Mouse (Mus musculus): ENCODE data around the gene Smyd1. TPM values are rescaled to one million over a fixed set of nuclear protein-coding genes. Genes with fewer than 3 reads are reported as not detected.

Smyd1 gene
- polyA plus RNA-seq, 1 experiment from 2014 or later: 0.56 TPM

GRCm38 (mm10) chr6:71196107-71196506, 125.9 kb downstream of the Smyd1 start:
- Histone ChIP-seq H3K4me1 (replicated peaks; ENCODE audit: control insufficient read depth, insufficient read depth) (no peaks in the 10 kb centered on the region), H3K4me3 (ENCODE audit: low read depth, low read length) (no peak overlapping the region), H3K36me3 (ENCODE audit: control insufficient read depth, insufficient read depth, low read length) (no peaks in the 10 kb centered on the region), H3K4me2 (replicated peaks; ENCODE audit: low read depth) (no peak overlapping the region), H3K9me3 (ENCODE audit: control insufficient read depth, low read length) (no peaks in the 10 kb centered on the region), H3K9ac (ENCODE audit: low read length) (no peak overlapping the region), H3K27ac (replicated peaks) (no peak overlapping the region), H3K27me3 (ENCODE audit: control insufficient read depth, insufficient read depth, low read length) (no peaks in the 10 kb centered on the region)
- DNase-seq (ENCODE audit: low spot score): no peak
- no peak for ATAC-seq (ENCODE audit: low FRiP score, low TSS enrichment)
- TF ChIP-seq CTCF (IDR thresholded peaks at IDR 0.05; ENCODE audit: low read depth): no peak
- no peak for TF ChIP-seq EP300 (optimal IDR thresholded peaks at IDR 0.05)

DNA sequence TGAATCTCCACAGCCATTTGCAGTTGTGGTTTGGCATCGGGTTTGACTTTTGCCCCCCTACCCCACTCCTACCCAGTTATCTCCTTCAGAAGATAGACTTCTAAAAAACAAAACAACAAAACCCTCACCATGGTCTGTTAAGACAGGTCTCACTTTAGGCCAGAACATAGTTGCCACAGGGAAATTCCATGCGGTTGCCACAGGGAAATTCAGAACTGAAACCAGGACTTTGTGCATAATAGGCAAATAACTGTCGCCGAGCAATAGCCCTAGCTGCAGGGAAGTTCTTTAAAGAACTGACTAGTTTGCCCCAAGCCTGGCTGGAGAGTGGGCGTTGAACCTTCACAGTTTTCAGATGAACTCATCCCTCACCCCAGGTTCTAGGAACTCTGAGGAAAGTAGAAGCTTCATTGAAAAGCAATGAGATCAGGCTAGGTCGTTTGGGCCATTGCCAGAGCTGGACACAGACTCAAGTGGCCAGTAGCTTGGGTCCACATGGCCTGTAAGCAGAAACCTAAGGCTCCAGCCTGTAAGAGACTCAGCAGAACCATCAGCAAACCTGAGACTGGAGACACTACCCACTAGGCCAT, 128.8 kb downstream of the Smyd1 start:
- H3K36me3 ChIP-seq (ENCODE audit: control insufficient read depth, insufficient read depth, low read length): no peaks in the 10 kb centered on the region
- H3K9ac ChIP-seq (ENCODE audit: low read length): no peak overlapping the region
- H3K27me3 ChIP-seq (ENCODE audit: control insufficient read depth, insufficient read depth, low read length): no peaks in the 10 kb centered on the region
- no peak for TF ChIP-seq EP300 (optimal IDR thresholded peaks at IDR 0.05)
- no peak for TF ChIP-seq CTCF (IDR thresholded peaks at IDR 0.05; ENCODE audit: low read depth)
- H3K4me3 ChIP-seq (ENCODE audit: low read depth, low read length): no peak overlapping the region
- DNase-seq (ENCODE audit: low spot score) (no peak), ATAC-seq (ENCODE audit: low FRiP score, low TSS enrichment) (no peak)
- H3K9me3 ChIP-seq (ENCODE audit: control insufficient read depth, low read length): no peaks in the 10 kb centered on the region
- no peak overlapping the region for H3K27ac ChIP-seq (replicated peaks)
- H3K4me1 ChIP-seq (replicated peaks; ENCODE audit: control insufficient read depth, insufficient read depth): no peaks in the 10 kb centered on the region
- 73% methylated on average over 6 of the region's 6 CpGs for WGBS
- H3K4me2 ChIP-seq (replicated peaks; ENCODE audit: low read depth): no peak overlapping the region

DNA sequence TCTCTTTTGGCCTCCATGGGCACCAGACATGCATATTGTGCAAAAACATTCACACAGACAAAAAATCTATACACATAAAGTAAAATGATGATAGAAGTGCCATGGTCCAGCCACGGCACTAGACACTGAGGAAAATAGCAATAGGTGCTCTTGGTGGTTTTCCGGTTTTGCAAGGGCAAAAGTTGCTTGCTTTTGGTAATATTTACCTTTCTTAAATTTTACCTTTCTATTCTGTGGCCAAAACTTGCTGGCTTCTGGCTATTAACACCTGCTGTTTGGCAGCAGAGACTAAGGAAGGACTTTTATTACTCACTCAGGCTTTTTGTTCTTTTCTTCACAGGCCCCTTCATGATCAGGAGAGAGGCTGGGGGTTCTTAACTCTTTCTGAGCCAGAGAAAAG, 131.5 kb downstream of the Smyd1 start:
- H3K27ac ChIP-seq (replicated peaks): no peak overlapping the region
- H3K4me2 ChIP-seq (replicated peaks; ENCODE audit: low read depth): no peak overlapping the region
- H3K9me3 ChIP-seq (ENCODE audit: control insufficient read depth, low read length): no peaks in the 10 kb centered on the region
- H3K4me1 ChIP-seq (replicated peaks; ENCODE audit: control insufficient read depth, insufficient read depth): no peaks in the 10 kb centered on the region
- no peak overlapping the region for H3K4me3 ChIP-seq (ENCODE audit: low read depth, low read length)
- DNase-seq (ENCODE audit: low spot score) (no peak), ATAC-seq (ENCODE audit: low FRiP score, low TSS enrichment) (no peak)
- TF ChIP-seq EP300 (optimal IDR thresholded peaks at IDR 0.05): no peak
- TF ChIP-seq CTCF (IDR thresholded peaks at IDR 0.05; ENCODE audit: low read depth): no peak
- H3K27me3 ChIP-seq (ENCODE audit: control insufficient read depth, insufficient read depth, low read length): no peaks in the 10 kb centered on the region
- WGBS: 84% methylated on average over 2 of the region's 2 CpGs
- no peaks in the 10 kb centered on the region for H3K36me3 ChIP-seq (ENCODE audit: control insufficient read depth, insufficient read depth, low read length)
- H3K9ac ChIP-seq (ENCODE audit: low read length): no peak overlapping the region

DNA sequence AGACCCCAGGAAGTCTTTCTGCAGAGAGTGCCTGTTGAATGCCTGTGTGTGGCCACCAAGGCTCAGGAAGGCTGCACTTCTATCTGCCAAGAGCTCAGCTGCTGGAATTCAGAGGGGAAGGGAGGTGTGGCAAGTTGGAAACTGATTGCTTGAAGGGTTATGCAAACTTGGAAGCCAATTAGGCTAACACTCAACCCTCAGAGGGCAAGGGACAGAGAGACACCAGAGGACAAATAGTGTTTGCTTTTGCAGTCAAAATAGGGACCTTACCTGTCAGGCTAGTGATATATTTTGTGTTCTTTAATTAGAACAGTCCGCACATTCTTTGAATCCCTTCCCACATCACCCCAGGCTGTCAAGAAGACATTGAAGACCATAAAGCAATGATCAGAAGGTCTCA, 132.5 kb downstream of the Smyd1 start:
- TF ChIP-seq CTCF (IDR thresholded peaks at IDR 0.05; ENCODE audit: low read depth) (no peak), EP300 (optimal IDR thresholded peaks at IDR 0.05) (no peak)
- WGBS: 33% methylated on average over 1 of the region's 1 CpGs
- ATAC-seq (ENCODE audit: low FRiP score, low TSS enrichment) (no peak), DNase-seq (ENCODE audit: low spot score) (no peak)
- no peaks in the 10 kb centered on the region for H3K9me3 ChIP-seq (ENCODE audit: control insufficient read depth, low read length)
- H3K36me3 ChIP-seq (ENCODE audit: control insufficient read depth, insufficient read depth, low read length): no peaks in the 10 kb centered on the region
- H3K27ac ChIP-seq (replicated peaks): no peak overlapping the region
- no peak overlapping the region for H3K9ac ChIP-seq (ENCODE audit: low read length)
- H3K4me2 ChIP-seq (replicated peaks; ENCODE audit: low read depth): no peak overlapping the region
- H3K27me3 ChIP-seq (ENCODE audit: control insufficient read depth, insufficient read depth, low read length): no peaks in the 10 kb centered on the region
- H3K4me3 ChIP-seq (ENCODE audit: low read depth, low read length): no peak overlapping the region
- H3K4me1 ChIP-seq (replicated peaks; ENCODE audit: control insufficient read depth, insufficient read depth): no peaks in the 10 kb centered on the region

DNA sequence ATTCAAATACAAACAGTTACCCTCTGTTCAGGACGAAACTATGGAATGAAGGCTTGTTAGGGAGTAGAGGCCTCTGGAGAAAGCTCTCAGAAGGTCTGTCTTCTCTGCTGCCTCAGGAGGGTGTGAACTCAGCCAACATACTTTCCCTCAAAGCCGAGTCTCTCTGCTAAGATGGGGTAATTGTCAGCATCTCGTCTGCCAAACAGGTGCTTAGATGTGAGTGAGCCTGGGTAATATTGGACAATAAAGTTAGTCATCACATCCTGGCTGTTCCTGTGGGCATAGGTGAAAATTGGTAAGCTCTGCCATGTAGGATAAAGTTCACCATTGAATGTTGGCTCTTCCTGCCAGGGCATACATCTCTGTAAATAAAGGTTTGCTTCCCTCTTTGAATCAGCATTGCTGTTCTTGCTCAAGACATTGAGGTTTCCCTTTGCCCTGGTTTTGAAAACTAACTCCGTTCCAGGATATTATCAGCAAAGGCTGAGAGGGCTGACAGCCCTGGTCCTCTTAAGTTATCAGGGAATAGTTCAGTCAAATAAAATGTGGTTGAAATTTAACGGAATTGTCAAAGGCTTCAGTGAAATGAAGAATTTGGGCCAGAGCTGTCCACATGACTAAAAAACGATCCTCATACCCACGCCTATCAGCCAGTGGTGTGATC, 137.0 kb downstream of the Smyd1 start:
- DNase-seq (ENCODE audit: low spot score) (no peak), ATAC-seq (ENCODE audit: low FRiP score, low TSS enrichment) (no peak)
- no peaks in the 10 kb centered on the region for H3K4me1 ChIP-seq (replicated peaks; ENCODE audit: control insufficient read depth, insufficient read depth)
- 68% methylated on average over 7 of the region's 7 CpGs for WGBS
- H3K4me3 ChIP-seq (ENCODE audit: low read depth, low read length): no peak overlapping the region
- no peaks in the 10 kb centered on the region for H3K36me3 ChIP-seq (ENCODE audit: control insufficient read depth, insufficient read depth, low read length)
- no peaks in the 10 kb centered on the region for H3K9me3 ChIP-seq (ENCODE audit: control insufficient read depth, low read length)
- no peaks in the 10 kb centered on the region for H3K27me3 ChIP-seq (ENCODE audit: control insufficient read depth, insufficient read depth, low read length)
- no peak overlapping the region for H3K27ac ChIP-seq (replicated peaks)
- no peak overlapping the region for H3K9ac ChIP-seq (ENCODE audit: low read length)
- TF ChIP-seq CTCF (IDR thresholded peaks at IDR 0.05; ENCODE audit: low read depth): no peak
- no peak for TF ChIP-seq EP300 (optimal IDR thresholded peaks at IDR 0.05)
- H3K4me2 ChIP-seq (replicated peaks; ENCODE audit: low read depth): no peak overlapping the region

DNA sequence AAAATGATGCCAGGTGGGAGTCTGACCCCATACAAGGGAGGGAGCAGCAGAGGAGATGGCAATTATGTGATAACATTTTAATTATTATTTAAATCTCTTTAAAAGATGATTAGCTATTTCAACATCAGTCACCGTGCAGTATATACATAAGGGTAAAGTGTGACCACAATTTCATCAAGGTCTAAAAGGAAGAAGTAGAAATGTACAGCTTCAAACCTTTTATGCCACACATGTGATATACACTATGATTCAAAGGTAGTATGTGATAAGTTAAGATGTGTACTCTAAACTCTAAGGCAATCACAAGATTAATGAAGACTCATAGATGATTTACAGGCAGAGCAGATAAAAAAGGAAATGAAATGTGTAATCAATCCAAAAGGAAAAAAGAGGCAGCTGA, 141.4 kb downstream of the Smyd1 start:
- H3K9ac ChIP-seq (ENCODE audit: low read length): no peak overlapping the region
- no peaks in the 10 kb centered on the region for H3K27me3 ChIP-seq (ENCODE audit: control insufficient read depth, insufficient read depth, low read length)
- WGBS: 75% methylated on average over 1 of the region's 1 CpGs
- H3K27ac ChIP-seq (replicated peaks): no peak overlapping the region
- ATAC-seq (ENCODE audit: low FRiP score, low TSS enrichment) (no peak), DNase-seq (ENCODE audit: low spot score) (no peak)
- no peaks in the 10 kb centered on the region for H3K4me1 ChIP-seq (replicated peaks; ENCODE audit: control insufficient read depth, insufficient read depth)
- H3K4me3 ChIP-seq (ENCODE audit: low read depth, low read length): no peak overlapping the region
- TF ChIP-seq CTCF (IDR thresholded peaks at IDR 0.05; ENCODE audit: low read depth) (no peak), EP300 (optimal IDR thresholded peaks at IDR 0.05) (no peak)
- H3K4me2 ChIP-seq (replicated peaks; ENCODE audit: low read depth): no peak overlapping the region
- H3K36me3 ChIP-seq (ENCODE audit: control insufficient read depth, insufficient read depth, low read length): no peaks in the 10 kb centered on the region
- no peaks in the 10 kb centered on the region for H3K9me3 ChIP-seq (ENCODE audit: control insufficient read depth, low read length)
